Mouse (Mus musculus) frontal cortex, postnatal 14 days (tissue): ENCODE measurements at regions not wholly inside any gene's neighbourhood (a gene's known extent, or its start where the extent isn't known, plus 50 kb on each side); places are given as distances from the start of the nearest gene placed in this dataset.
"Not testable (repeated sequence)": the region's sequence is repeated elsewhere in the genome, so short reads cannot be mapped to it uniquely, and the experiment has no call there.

Source experiments
- DNase-seq, 2 experiments: peaks; one replicate each; pipeline ENCODE4 v3.0.0; 2022; ENCODE audit warnings: low spot score in 2 of 2

- DNase-seq = no peak
Measured at GRCm38 (mm10) chr6:37618990-37619389, 89.0 kb downstream of the Akr1d1 start.

GRCm38 (mm10) chr6:37621364-37622029 lies 91.5 kb downstream of the Akr1d1 start:
- DNase-seq = no peak

- DNase-seq = no peak
Measured at GRCm38 (mm10) chr6:37622273-37622672, 92.3 kb downstream of the Akr1d1 start.

GRCm38 (mm10) chr6:37627206-37627605 lies 97.2 kb downstream of the Akr1d1 start:
- DNase-seq = no peak

DNA sequence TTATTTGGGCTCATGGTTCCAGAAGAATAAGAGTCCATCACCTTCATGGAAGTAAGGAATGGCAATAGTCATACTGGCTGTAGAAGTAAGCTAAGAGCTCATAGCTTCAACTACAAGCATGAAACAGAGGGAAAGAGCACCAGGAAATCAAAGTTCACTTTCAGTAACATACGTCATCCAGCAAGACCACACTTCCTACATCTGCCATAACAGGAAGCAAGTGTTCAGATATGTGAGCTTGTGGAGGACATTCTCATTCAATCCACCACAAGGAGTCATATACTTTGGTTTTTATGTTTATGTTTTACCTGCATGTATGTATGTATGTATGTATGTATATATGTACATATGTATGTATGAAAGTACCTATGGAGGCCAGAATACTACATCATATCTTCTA lies 104.0 kb downstream of the Akr1d1 start:
- DNase-seq = no peak

DNA sequence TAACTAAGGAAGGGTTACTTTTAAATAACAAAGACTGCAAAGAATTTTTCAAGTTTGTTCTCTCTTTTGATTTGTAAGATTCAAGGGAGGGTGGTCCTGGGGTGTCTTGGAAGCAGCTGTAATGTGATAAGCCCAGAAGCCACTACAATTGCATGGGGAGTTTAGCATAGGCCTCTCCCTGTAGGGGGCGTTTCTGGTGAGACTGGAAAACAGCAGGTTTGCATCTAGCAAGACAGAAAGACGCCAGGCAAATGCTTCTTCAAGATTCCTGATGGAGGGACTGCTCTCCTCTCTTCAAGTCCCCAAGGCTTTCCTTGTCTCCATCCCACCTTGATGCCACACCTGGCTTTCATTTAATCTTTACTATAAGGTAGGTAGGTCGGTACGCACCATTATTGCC lies 112.1 kb downstream of the Akr1d1 start:
- DNase-seq = no peak

GRCm38 (mm10) chr6:37642701-37643121 lies 112.7 kb downstream of the Akr1d1 start:
- DNase-seq = peak; percentile 22 to 27

- no peak for DNase-seq
Measured at GRCm38 (mm10) chr6:37643176-37643575, 113.2 kb downstream of the Akr1d1 start.

GRCm38 (mm10) chr6:37643718-37644117 lies 113.7 kb downstream of the Akr1d1 start:
- DNase-seq = no peak

GRCm38 (mm10) chr6:37645551-37645950 lies 115.6 kb downstream of the Akr1d1 start:
- no peak for DNase-seq

- DNase-seq = not testable (repeated sequence)
Measured at GRCm38 (mm10) chr6:37657300-37657699, 127.3 kb downstream of the Akr1d1 start.

DNA sequence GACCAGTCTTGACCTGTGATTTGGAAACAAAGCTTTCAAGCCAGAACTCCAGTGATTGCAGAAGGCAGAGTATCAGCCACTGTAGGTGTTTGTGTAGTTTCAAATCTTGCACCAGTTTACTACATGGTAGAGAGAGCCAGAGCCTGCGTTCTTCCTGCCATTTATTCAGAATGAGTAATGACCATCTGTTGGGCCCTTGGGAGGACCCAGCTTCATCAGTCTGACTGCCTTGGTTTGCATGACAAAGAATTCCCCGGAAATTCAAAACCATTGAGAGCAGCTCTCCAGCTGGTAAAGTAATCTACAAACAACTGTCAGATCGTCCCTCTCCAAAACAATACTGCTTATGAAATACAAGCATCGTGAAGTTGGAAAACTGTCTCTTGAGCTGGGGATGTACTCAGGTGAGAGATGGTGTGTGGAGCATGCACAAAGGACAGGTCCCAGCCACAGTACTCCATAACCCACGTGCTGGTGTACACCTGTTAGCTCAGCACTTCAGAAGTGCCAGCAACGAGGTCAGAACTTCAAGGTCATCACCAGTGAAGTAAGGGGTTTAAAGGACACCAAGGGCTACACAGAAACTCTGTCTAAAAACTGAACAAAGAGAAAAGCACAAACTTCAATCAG lies 128.2 kb downstream of the Akr1d1 start:
- no peak for DNase-seq

DNA sequence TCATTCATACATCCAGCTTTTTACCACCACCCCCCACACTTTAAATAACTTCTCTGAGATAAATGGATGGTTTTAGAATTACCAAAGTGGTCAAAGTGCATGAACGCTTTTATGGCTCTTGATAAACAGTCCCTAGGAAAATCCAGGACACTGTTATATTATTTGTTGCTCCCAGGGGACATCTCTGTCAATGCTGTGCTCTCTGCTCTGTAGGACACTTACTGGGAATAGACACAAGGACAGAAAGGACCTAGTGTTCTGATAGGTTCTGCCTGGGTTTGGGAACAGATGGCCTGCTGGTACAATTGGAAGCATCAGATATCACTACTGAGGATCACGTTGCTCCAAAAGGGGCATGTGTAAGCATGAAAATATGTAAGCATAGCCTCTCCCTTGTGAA lies 132.8 kb downstream of the Akr1d1 start:
- no peak for DNase-seq

DNA sequence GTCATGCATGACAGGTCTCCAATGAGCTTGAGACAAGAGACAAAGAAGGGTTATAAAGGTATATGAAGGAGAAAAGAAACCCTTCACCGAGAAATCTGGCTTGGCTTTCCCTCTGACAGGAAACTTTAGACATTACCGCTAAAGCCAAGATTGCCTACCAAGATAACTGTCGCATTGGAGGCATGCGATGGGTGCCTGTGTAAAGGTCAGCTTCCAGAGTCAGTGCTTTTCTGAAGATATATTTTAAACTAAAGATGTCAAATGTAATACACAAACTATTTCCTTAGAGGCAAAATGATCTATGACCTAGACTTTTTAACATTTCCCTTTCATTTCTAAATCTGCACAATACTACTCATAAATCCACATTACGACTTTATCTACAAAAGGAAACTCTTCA lies 135.6 kb downstream of the Akr1d1 start:
- DNase-seq = no peak

DNA sequence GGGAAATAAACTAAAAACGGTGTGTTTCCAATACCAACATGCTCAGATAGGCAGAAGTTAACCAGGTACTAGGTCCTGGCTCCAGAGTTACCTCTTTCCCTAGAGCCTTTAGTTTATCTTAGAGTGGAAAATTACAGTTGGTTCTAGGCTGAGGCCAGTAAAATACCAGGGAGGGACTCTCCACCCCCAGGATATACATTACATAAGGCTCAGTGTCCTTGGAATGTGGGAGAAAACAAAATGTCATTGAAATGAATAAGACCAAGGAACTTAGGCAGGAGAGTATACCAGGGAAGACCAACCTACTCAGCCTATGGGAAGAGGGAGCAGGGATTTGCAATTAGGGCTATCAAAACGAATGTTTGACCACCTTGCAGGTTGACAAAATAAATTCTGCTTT lies 139.4 kb downstream of the Akr1d1 start:
- DNase-seq = no peak

DNA sequence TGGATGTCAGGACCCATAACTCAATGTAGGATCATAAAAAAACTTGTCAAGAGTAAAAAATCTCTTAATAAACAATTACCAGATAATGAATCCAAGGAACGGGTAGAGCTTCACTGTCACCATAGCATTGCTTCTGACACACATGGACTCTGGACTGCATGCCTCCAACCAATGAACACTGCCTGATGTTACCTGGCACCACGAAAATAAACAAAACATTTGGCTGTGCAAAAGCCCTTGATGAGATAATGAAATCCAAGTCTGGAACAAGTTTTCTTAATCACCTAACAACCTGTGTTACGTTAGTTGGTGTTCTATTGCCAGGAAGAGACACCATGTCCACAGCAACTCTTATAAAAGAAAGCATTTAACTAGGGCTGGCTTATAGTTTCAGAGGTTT lies 140.7 kb downstream of the Akr1d1 start:
- no peak for DNase-seq

- no peak for DNase-seq
Measured at GRCm38 (mm10) chr6:37679871-37680270, 149.9 kb downstream of the Akr1d1 start.

DNA sequence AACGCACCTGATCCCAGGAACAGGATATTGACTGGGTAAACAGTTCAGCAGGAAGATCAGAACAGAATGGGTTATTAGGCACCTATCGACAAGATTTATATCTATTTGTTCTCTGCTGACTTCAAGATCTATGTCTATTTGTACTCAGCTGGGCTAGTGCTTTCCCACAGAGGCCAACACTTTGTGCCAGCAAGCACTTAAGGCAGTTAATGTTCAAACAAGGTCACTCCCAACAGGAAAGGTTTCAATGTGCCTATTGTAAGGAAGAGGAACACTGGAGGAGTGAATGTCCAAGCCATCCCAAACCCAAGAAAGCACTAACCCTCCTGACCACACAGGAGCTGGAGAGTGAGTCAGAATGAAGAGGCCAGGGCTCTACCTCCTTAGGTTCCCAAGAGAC lies 151.4 kb downstream of the Akr1d1 start:
- not testable (repeated sequence) for DNase-seq

- no peak for DNase-seq
Measured at GRCm38 (mm10) chr6:37686094-37686493, 156.1 kb downstream of the Akr1d1 start.

GRCm38 (mm10) chr6:37688866-37689617 lies 159.1 kb downstream of the Akr1d1 start:
- DNase-seq = no peak

- DNase-seq = no peak
Measured at GRCm38 (mm10) chr6:37689696-37690095, 159.7 kb downstream of the Akr1d1 start.

GRCm38 (mm10) chr6:37691976-37692644 lies 162.1 kb downstream of the Akr1d1 start:
- no peak for DNase-seq
